Mouse (Mus musculus) thymus, adult 2 months (tissue): ENCODE data around the gene Slc27a2. TPM values are rescaled to one million over a fixed set of nuclear protein-coding genes. Genes with fewer than 3 reads are reported as not detected.

Experiments used
- DNase-seq: peaks from one replicate; pipeline ENCODE4 v3.0.0; 2021
- H3K27ac ChIP-seq: fragments of 200-500 bp; 2 replicates; pipeline ENCODE4 v1.5.1; 2012; ENCODE audit warnings: low read length, control low read depth; ENCODE audit not compliant: control insufficient read depth, insufficient read depth
- H3K27me3 ChIP-seq: fragments of 200-500 bp; 2 replicates; pipeline ENCODE4 v1.6.1; 2012; ENCODE audit warnings: mild to moderate bottlenecking, low read length, moderate library complexity, mixed read lengths; ENCODE audit not compliant: control insufficient read depth, insufficient read depth
- H3K36me3 ChIP-seq: fragments of 200-500 bp; 2 replicates; pipeline ENCODE4 v1.6.1; 2012; ENCODE audit warnings: mild to moderate bottlenecking, low read length, moderate library complexity; ENCODE audit not compliant: control insufficient read depth, insufficient read depth
- H3K4me1 ChIP-seq: fragments of 200-500 bp; replicated peaks from 2 replicates; pipeline ENCODE4 v1.6.1; 2012; ENCODE audit warnings: low read length; ENCODE audit not compliant: control insufficient read depth, insufficient read depth
- H3K4me3 ChIP-seq: fragments of 200-500 bp; 2 replicates; pipeline ENCODE4 v1.5.1; 2012; ENCODE audit warnings: mild to moderate bottlenecking, low read length, control low read depth, moderate library complexity; ENCODE audit not compliant: control insufficient read depth, insufficient read depth
- CTCF ChIP-seq: fragments of 200-500 bp; IDR thresholded peaks from 2 replicates; pipeline ENCODE4 v1.5.1; 2012; ENCODE audit warnings: mild to moderate bottlenecking, control low read depth, low read length, moderate library complexity, borderline replicate concordance; ENCODE audit not compliant: control insufficient read depth, poor library complexity, insufficient read depth; ENCODE audit errors: extremely low read depth
- POLR2A ChIP-seq: fragments of 200-500 bp; IDR thresholded peaks from 2 replicates; pipeline ENCODE4 v1.6.1; 2012; ENCODE audit warnings: mild to moderate bottlenecking, low read length, control low read depth, moderate library complexity; ENCODE audit not compliant: control insufficient read depth, poor library complexity, insufficient read depth; ENCODE audit errors: extremely low read depth
- WGBS: fragments of 180-500 bp; shearing (Covaris S2); methylation state at CpG from one replicate; pipeline ENCODE4 v1.1.7; 2018; 5-methylcytosine and 5-hydroxymethylcytosine counted together
- polyA plus RNA-seq: library from polyadenylated mRNA; depleted of rRNA; stranded (reverse); fragments of >200 nt; gene quantifications from 2 replicates; pipeline ENCODE4 v1.2.3, GENCODE M21; 2012

Gene Slc27a2
- polyA plus RNA-seq, 1 experiment = 2.4 TPM

GRCm38 (mm10) chr2:126537654-126538053 lies 14.6 kb upstream of the Slc27a2 start:
- Histone ChIP-seq H3K27ac (no peak overlapping the region), H3K4me1 (no peaks in the 10 kb centered on the region), H3K36me3 (no peaks in the 10 kb centered on the region), H3K4me3 (no peak overlapping the region), H3K27me3 (no peaks in the 10 kb centered on the region)
- TF ChIP-seq CTCF (no peak), POLR2A (no peak)
- DNase-seq = no peak

GRCm38 (mm10) chr2:126540390-126540925 lies 11.7 kb upstream of the Slc27a2 start:
- DNase-seq = no peak
- TF ChIP-seq POLR2A = no peak
- TF ChIP-seq CTCF = no peak
- Histone ChIP-seq H3K4me3 (no peak overlapping the region), H3K4me1 (no peaks in the 10 kb centered on the region), H3K36me3 (no peaks in the 10 kb centered on the region), H3K27ac (no peak overlapping the region), H3K27me3 (no peaks in the 10 kb centered on the region)
- 91% methylated on average over 6 of the region's 6 CpGs for WGBS

- Histone ChIP-seq H3K27ac (no peak overlapping the region), H3K4me3 (no peak overlapping the region), H3K4me1 (no peaks in the 10 kb centered on the region), H3K36me3 (no peaks in the 10 kb centered on the region), H3K27me3 (no peaks in the 10 kb centered on the region)
- TF ChIP-seq CTCF = no peak
- no peak for TF ChIP-seq POLR2A
- no peak for DNase-seq
- WGBS = 91% methylated on average over 5 of the region's 5 CpGs
Observed at GRCm38 (mm10) chr2:126542211-126542610, 10.0 kb upstream of the Slc27a2 start.

GRCm38 (mm10) chr2:126545297-126545696 lies 6.9 kb upstream of the Slc27a2 start:
- no peak overlapping the region for H3K27ac ChIP-seq
- TF ChIP-seq CTCF (no peak), POLR2A (no peak)
- H3K36me3 ChIP-seq = no peaks in the 10 kb centered on the region
- 96% methylated on average over 5 of the region's 5 CpGs for WGBS
- no peak for DNase-seq
- no peak overlapping the region for H3K4me3 ChIP-seq
- no peaks in the 10 kb centered on the region for H3K27me3 ChIP-seq
- H3K4me1 ChIP-seq = no peaks in the 10 kb centered on the region

DNA sequence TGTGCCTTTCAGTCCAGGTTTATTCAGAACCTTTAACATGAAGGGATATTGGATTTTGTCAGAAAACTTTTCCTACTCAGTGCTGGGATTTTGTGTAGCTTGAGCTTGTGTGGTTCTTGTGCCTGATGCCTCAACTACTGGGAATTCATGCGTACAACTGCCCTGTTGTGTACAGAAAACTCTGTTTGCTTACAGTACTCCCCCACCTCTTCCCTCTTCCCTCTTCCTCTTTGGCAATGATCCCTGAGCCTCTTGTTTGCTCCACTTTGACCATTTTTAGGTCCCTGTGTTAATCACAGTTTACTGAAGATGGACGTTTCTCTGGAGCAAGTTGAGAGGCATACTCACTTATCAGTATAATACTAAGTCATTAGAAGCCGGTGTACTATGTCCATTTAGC lies 5.8 kb upstream of the Slc27a2 start:
- TF ChIP-seq POLR2A (no peak), CTCF (no peak)
- H3K27me3 ChIP-seq = no peaks in the 10 kb centered on the region
- WGBS = 96% methylated on average over 3 of the region's 3 CpGs
- no peaks in the 10 kb centered on the region for H3K4me1 ChIP-seq
- no peak overlapping the region for H3K4me3 ChIP-seq
- H3K36me3 ChIP-seq = no peaks in the 10 kb centered on the region
- no peak overlapping the region for H3K27ac ChIP-seq
- no peak for DNase-seq

DNA sequence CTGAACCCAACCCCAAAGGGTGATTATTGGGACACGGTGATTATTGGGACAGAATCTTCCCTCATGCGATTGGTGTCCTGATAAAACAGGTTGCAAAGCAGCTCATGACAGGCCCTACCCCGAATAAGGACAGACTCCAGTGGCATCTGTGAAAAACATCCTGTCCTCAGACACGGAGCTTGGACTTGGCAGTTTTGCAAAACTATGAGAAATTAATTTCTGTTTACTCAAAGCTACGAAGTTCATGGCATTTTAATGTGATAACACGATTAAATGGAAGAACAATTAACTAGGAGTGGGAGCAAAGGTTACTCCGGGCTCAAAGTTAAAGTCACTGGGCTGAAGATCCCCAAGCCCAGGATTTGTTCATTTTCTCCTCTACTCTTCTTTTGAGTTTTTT lies 2.5 kb upstream of the Slc27a2 start:
- TF ChIP-seq POLR2A (no peak), CTCF (no peak)
- 85% methylated on average over 7 of the region's 7 CpGs for WGBS
- no peak overlapping the region for H3K27ac ChIP-seq
- no peak overlapping the region for H3K4me3 ChIP-seq
- no peak for DNase-seq
- H3K4me1 ChIP-seq = peaks cover 12% of the 10 kb centered on the region
- no peaks in the 10 kb centered on the region for H3K36me3 ChIP-seq
- no peaks in the 10 kb centered on the region for H3K27me3 ChIP-seq
